Comparison of ENCODE assay signal across 28 mouse cellular contexts in genomic region chr1:189232829-189233228, GRCm38 (mm10).
DNase-seq lines count a peak whose midpoint lies in the region; ATAC-seq and TF ChIP-seq lines count a peak whose summit lies in the region.
"Had no signal": no experiment of that assay in that cellular context is flagged by ENCODE, and none has a peak within 500 bp of the region (broad histone marks: within the 10 kb centered on the region; RNA-seq: fewer than 3 reads in every experiment).

No protein-coding gene starts in this region.

- no peak overlapping the region for H3K9ac ChIP-seq in heart, embryonic 11.5 days (ENCODE audit: low read depth, low read length)
- H3K9ac ChIP-seq in lung, embryonic 14.5 days, result no peak overlapping the region
- no peak overlapping the region for H3K9ac ChIP-seq in midbrain, postnatal 0 days (replicated peaks; ENCODE audit: low read length, poor library complexity, severe bottlenecking)
- H3K9ac ChIP-seq: forebrain, embryonic 13.5 days; limb, embryonic 15.5 days; liver, embryonic 13.5 days; lung, embryonic 15.5 days; midbrain, embryonic 15.5 days had no signal

- no peaks in the 10 kb centered on the region for H3K27me3 ChIP-seq in heart, embryonic 11.5 days (ENCODE audit: control insufficient read depth, insufficient read depth, low read length)
- H3K27me3 ChIP-seq in lung, embryonic 14.5 days (ENCODE audit: insufficient read depth, low read length), result no peaks in the 10 kb centered on the region
- H3K27me3 ChIP-seq in midbrain, postnatal 0 days (ENCODE audit: insufficient read depth, low read length), result no peaks in the 10 kb centered on the region
- H3K27me3 ChIP-seq: forebrain, embryonic 13.5 days; limb, embryonic 15.5 days; liver, embryonic 13.5 days; lung, embryonic 15.5 days; midbrain, embryonic 15.5 days had no signal

- H3K4me3 ChIP-seq in heart, embryonic 11.5 days (ENCODE audit: low read depth, low read length), result no peak overlapping the region
- H3K4me3 ChIP-seq in lung, embryonic 14.5 days (ENCODE audit: low read depth, low read length), result no peak overlapping the region
- no peak overlapping the region for H3K4me3 ChIP-seq in midbrain, postnatal 0 days (ENCODE audit: low read depth, low read length)
- H3K4me3 ChIP-seq: forebrain, embryonic 13.5 days; limb, embryonic 10.5 days; limb, embryonic 15.5 days; liver, embryonic 13.5 days; lung, embryonic 15.5 days; midbrain, embryonic 10.5 days; midbrain, embryonic 15.5 days had no signal

- no peaks in the 10 kb centered on the region for H3K4me1 ChIP-seq in heart, embryonic 11.5 days (ENCODE audit: control insufficient read depth, insufficient read depth, low read length)
- peaks cover 6% of the 10 kb centered on the region; the same call in 1 of the 2 replicates for H3K4me1 ChIP-seq in lung, embryonic 14.5 days (ENCODE audit: insufficient read depth)
- peaks cover 7% of the 10 kb centered on the region for H3K4me1 ChIP-seq in midbrain, postnatal 0 days (ENCODE audit: insufficient read depth, low read length)
- H3K4me1 ChIP-seq: forebrain, embryonic 13.5 days; limb, embryonic 10.5 days; limb, embryonic 15.5 days; liver, embryonic 13.5 days had no signal

- H3K36me3 ChIP-seq in heart, embryonic 11.5 days (ENCODE audit: control insufficient read depth, insufficient read depth, low read length), result no peaks in the 10 kb centered on the region
- H3K36me3 ChIP-seq in lung, embryonic 14.5 days (ENCODE audit: insufficient read depth), result no peaks in the 10 kb centered on the region
- no peaks in the 10 kb centered on the region for H3K36me3 ChIP-seq in midbrain, postnatal 0 days (ENCODE audit: insufficient read depth, low read length)
- H3K36me3 ChIP-seq: G1E; limb, embryonic 10.5 days; limb, embryonic 15.5 days; liver, embryonic 13.5 days; lung, embryonic 15.5 days; midbrain, embryonic 10.5 days; midbrain, embryonic 15.5 days had no signal

- peak; percentile 36; the same call in 1 of the 2 replicates for ATAC-seq in frontal cortex, adult (ENCODE audit: low TSS enrichment)
- no peak for ATAC-seq in heart, embryonic 11.5 days (replicated peaks; ENCODE audit: insufficient number of reproducible peaks, low FRiP score, low TSS enrichment)
- no peak for ATAC-seq in lung, embryonic 14.5 days (ENCODE audit: insufficient read depth)
- no peak for ATAC-seq in midbrain, postnatal 0 days (ENCODE audit: low FRiP score)
- ATAC-seq: forebrain, embryonic 13.5 days; hindbrain, embryonic 16.5 days; midbrain, embryonic 15.5 days; Patski had no signal

- no peak overlapping the region for H3K4me2 ChIP-seq in heart, embryonic 11.5 days
- H3K4me2 ChIP-seq in lung, embryonic 14.5 days, result no peak overlapping the region
- no peak overlapping the region for H3K4me2 ChIP-seq in midbrain, postnatal 0 days (ENCODE audit: low read depth, low read length, poor library complexity, severe bottlenecking)
- H3K4me2 ChIP-seq: forebrain, embryonic 13.5 days; limb, embryonic 15.5 days; liver, embryonic 13.5 days; lung, embryonic 15.5 days; midbrain, embryonic 15.5 days had no signal

- TF ChIP-seq CTCF in lung, embryonic 14.5 days (IDR thresholded peaks at IDR 0.05; ENCODE audit: low read depth), result no peak
- no peak for TF ChIP-seq CTCF in midbrain, postnatal 0 days (IDR thresholded peaks at IDR 0.05)

- intact Hi-C loops in heart, postnatal 10 days (cut with DNase I), result no loop called here

- no peak overlapping the region for H3K27ac ChIP-seq in heart, embryonic 11.5 days (ENCODE audit: low read depth, low read length)
- no peak overlapping the region for H3K27ac ChIP-seq in lung, embryonic 14.5 days (ENCODE audit: low read depth)
- no peak overlapping the region for H3K27ac ChIP-seq in midbrain, postnatal 0 days (ENCODE audit: low read depth, low read length)
- H3K27ac ChIP-seq: forebrain, embryonic 13.5 days; limb, embryonic 10.5 days; limb, embryonic 15.5 days; liver, embryonic 13.5 days; lung, embryonic 15.5 days; midbrain, embryonic 10.5 days; midbrain, embryonic 15.5 days had no signal

- no peaks in the 10 kb centered on the region for H3K9me3 ChIP-seq in heart, embryonic 11.5 days (replicated peaks; ENCODE audit: control insufficient read depth, low read length)
- H3K9me3 ChIP-seq in lung, embryonic 14.5 days (ENCODE audit: low read depth, low read length), result no peaks in the 10 kb centered on the region
- H3K9me3 ChIP-seq in midbrain, postnatal 0 days (ENCODE audit: low read length), result no peaks in the 10 kb centered on the region
- H3K9me3 ChIP-seq: forebrain, embryonic 13.5 days; limb, embryonic 10.5 days; limb, embryonic 15.5 days; lung, embryonic 15.5 days; midbrain, embryonic 10.5 days; midbrain, embryonic 15.5 days had no signal

- no peak for DNase-seq in frontal cortex, postnatal 10 days (ENCODE audit: low spot score in 2 of 2)
- DNase-seq in heart, postnatal 10 days, result peak; percentile 14 to 18
- peak; percentile 37 for DNase-seq in lung, embryonic 14.5 days
- no peak for DNase-seq in lung, postnatal 25 days (ENCODE audit: low spot score)
- DNase-seq in 3T3-L1 (ENCODE audit: low read depth, low spot score), result peak; percentile 65
- no peak for DNase-seq in midbrain, postnatal 0 days (ENCODE audit: low spot score)
- DNase-seq: adrenal gland, postnatal 10 days; cerebellum, adult 11 months; cerebellum, adult 9-10 months; cerebellum, postnatal 36 days; gastrocnemius, postnatal 25 days; kidney, adult 18-20 months; liver, embryonic 13.5 days; right cerebral cortex, postnatal 25 days; spleen, adult 18-20 months; thymus, adult 2 months; thymus, postnatal 4 days had no signal

- 62% methylated on average over 6 of the region's 6 CpGs for WGBS in heart, embryonic 11.5 days (ENCODE audit: insufficient replicate concordance)
- WGBS in lung, embryonic 14.5 days, result 50% methylated on average over 6 of the region's 6 CpGs
- WGBS in midbrain, postnatal 0 days, result 71% methylated on average over 6 of the region's 6 CpGs

Comparison
In these comparisons a context has a peak if more than half of its experiments do, and no peak if none do; other contexts are left out.
1. DNase-seq: peak in heart, postnatal 10 days (2 of 2), lung, embryonic 14.5 days (single experiment) and 3T3-L1 (single experiment); none in frontal cortex, postnatal 10 days (0 of 2), lung, postnatal 25 days (single experiment) and midbrain, postnatal 0 days (single experiment).